Comparison of ENCODE assay signal across 18 mouse cellular contexts in the genomic region with DNA sequence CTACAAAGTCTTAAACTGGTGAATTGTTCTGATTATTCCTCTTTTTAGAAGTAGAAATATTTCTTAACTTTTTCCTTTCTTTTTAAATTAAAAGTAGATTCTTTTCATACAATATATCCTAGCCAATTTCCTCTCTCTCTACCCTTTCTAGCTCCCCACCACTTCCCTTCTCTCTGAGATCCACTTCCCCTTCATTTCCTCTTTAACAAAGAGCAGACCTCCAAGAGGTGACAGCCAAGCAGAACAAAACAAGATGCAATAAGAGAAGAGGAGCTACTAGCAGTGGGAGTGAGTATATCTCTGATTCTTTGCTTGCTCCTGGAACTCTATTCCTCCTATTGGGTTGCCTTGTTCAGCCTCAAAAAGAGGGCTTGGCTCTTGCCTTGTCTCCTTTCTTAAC.
A peak's percentile ranks its signal among the peaks of the same experiment; 100 is the strongest.
DNase-seq lines count a peak whose midpoint lies in the region; ATAC-seq and TF ChIP-seq lines count a peak whose summit lies in the region.
"Had no signal": no experiment of that assay in that cellular context is flagged by ENCODE, and none has a peak within 500 bp of the region (broad histone marks: within the 10 kb centered on the region; RNA-seq: fewer than 3 reads in every experiment).

No protein-coding gene starts in this region.

- peak overlapping the region; percentile 71 for H3K27ac ChIP-seq in lung, embryonic 14.5 days (ENCODE audit: low read depth)
- H3K27ac ChIP-seq: embryonic facial prominence, embryonic 13.5 days; forebrain, embryonic 12.5 days; hindbrain, embryonic 15.5 days had no signal

- H3K36me3 ChIP-seq in lung, embryonic 14.5 days (ENCODE audit: insufficient read depth), result no peaks in the 10 kb centered on the region
- H3K36me3 ChIP-seq in splenic B cell, adult 2 months (ENCODE audit: control insufficient read depth, insufficient read depth, low read length, poor library complexity, severe bottlenecking), result no peaks in the 10 kb centered on the region
- H3K36me3 ChIP-seq: embryonic facial prominence, embryonic 13.5 days; forebrain, embryonic 12.5 days; heart, embryonic 12.5 days; hindbrain, embryonic 15.5 days had no signal

- H3K9me3 ChIP-seq in lung, embryonic 14.5 days (ENCODE audit: low read depth, low read length), result no peaks in the 10 kb centered on the region
- H3K9me3 ChIP-seq: embryonic facial prominence, embryonic 13.5 days; forebrain, embryonic 12.5 days; heart, embryonic 12.5 days; hindbrain, embryonic 15.5 days had no signal

- no peak for DNase-seq in lung, embryonic 14.5 days
- DNase-seq in lung, adult 2 months, result no peak
- peak; percentile 6 for DNase-seq in thymus, postnatal 0 days (ENCODE audit: low spot score)
- DNase-seq in thymus, postnatal 25 days, result no peak
- DNase-seq in splenic B cell, adult 2 months (ENCODE audit: low read depth, low spot score), result peak; percentile 54
- no peak for DNase-seq in retina, postnatal 1 day
- DNase-seq in layer of hippocampus, adult 18-20 months (ENCODE audit: low spot score in 2 of 2), result no peak
- DNase-seq: adrenal gland, postnatal 10 days; cerebellum, adult 11 months; cerebellum, adult 8-10 months; cerebellum, postnatal 14 days; forebrain, postnatal 0 days; gastrocnemius, postnatal 14 days had no signal

- no peak overlapping the region for H3K9ac ChIP-seq in lung, embryonic 14.5 days
- H3K9ac ChIP-seq: embryonic facial prominence, embryonic 13.5 days; forebrain, embryonic 12.5 days; forebrain, postnatal 0 days; heart, embryonic 12.5 days; hindbrain, embryonic 15.5 days had no signal

- no peak for ATAC-seq in lung, embryonic 14.5 days (ENCODE audit: insufficient read depth)
- ATAC-seq in megakaryocyte, adult 5-6 weeks (ENCODE audit: poor library complexity, severe bottlenecking), result peak; percentile 58
- ATAC-seq: forebrain, postnatal 0 days had no signal

- H3K4me1 ChIP-seq in lung, embryonic 14.5 days (ENCODE audit: insufficient read depth), result peaks cover 8% of the 10 kb centered on the region; the same call in 1 of the 2 replicates
- peaks cover 12% of the 10 kb centered on the region for H3K4me1 ChIP-seq in lung, adult 2 months (ENCODE audit: control insufficient read depth, insufficient read depth, low read length)
- H3K4me1 ChIP-seq: embryonic facial prominence, embryonic 13.5 days; forebrain, embryonic 12.5 days; heart, embryonic 12.5 days; hindbrain, embryonic 15.5 days had no signal

- TF ChIP-seq POLR2A in lung, adult 2 months (IDR thresholded peaks at IDR 0.05; ENCODE audit: borderline replicate concordance, extremely low read depth, low read depth, low read length), result no peak

- TF ChIP-seq CTCF in lung, embryonic 14.5 days (IDR thresholded peaks at IDR 0.05; ENCODE audit: low read depth), result no peak
- no peak for TF ChIP-seq CTCF in lung, adult 2 months (IDR thresholded peaks at IDR 0.05; ENCODE audit: insufficient read depth, low read length)

- H3K27me3 ChIP-seq in lung, embryonic 14.5 days (ENCODE audit: insufficient read depth, low read length), result no peaks in the 10 kb centered on the region
- no peaks in the 10 kb centered on the region for H3K27me3 ChIP-seq in splenic B cell, adult 2 months (ENCODE audit: control insufficient read depth, insufficient read depth, low read length, poor library complexity, severe bottlenecking)
- H3K27me3 ChIP-seq: embryonic facial prominence, embryonic 13.5 days; forebrain, embryonic 12.5 days; heart, embryonic 12.5 days; hindbrain, embryonic 15.5 days had no signal

- no peak overlapping the region for H3K4me2 ChIP-seq in lung, embryonic 14.5 days
- H3K4me2 ChIP-seq: embryonic facial prominence, embryonic 13.5 days; forebrain, embryonic 12.5 days; heart, embryonic 12.5 days; hindbrain, embryonic 15.5 days had no signal

- H3K4me3 ChIP-seq in lung, embryonic 14.5 days (ENCODE audit: low read depth, low read length), result no peak overlapping the region
- H3K4me3 ChIP-seq in lung, adult 2 months (replicated peaks; ENCODE audit: extremely low read depth, low read depth, low read length), result no peak overlapping the region
- H3K4me3 ChIP-seq: embryonic facial prominence, embryonic 13.5 days; forebrain, embryonic 12.5 days; heart, embryonic 12.5 days; hindbrain, embryonic 15.5 days had no signal

Comparison
In these comparisons a context has a peak if more than half of its experiments do, and no peak if none do; other contexts are left out.
1. DNase-seq: peak in thymus, postnatal 0 days (single experiment) and splenic B cell, adult 2 months (single experiment); none in lung, embryonic 14.5 days (single experiment), lung, adult 2 months (single experiment), thymus, postnatal 25 days (single experiment), retina, postnatal 1 day (single experiment) and layer of hippocampus, adult 18-20 months (0 of 2).